Mouse (Mus musculus): ENCODE data around the gene Xrcc1.

GRCm38 (mm10) chr7:24561450-24561849 is 15.4 kb downstream of the Xrcc1 start:
- TF ChIP-seq CTCF (IDR thresholded peaks at IDR 0.05; ENCODE audit: low read depth, low read length), result no peak
- no peak for TF ChIP-seq POLR2A (IDR thresholded peaks at IDR 0.05; ENCODE audit: extremely low read depth, insufficient read depth, low read length)
